Mouse (Mus musculus): Measurements from ENCODE around the gene Htra2. TPM values are rescaled to one million over a fixed set of nuclear protein-coding genes. Genes with fewer than 3 reads are reported as not detected.

The Htra2 gene
- polyA plus RNA-seq, 1 experiment: 36.8 TPM

DNA sequence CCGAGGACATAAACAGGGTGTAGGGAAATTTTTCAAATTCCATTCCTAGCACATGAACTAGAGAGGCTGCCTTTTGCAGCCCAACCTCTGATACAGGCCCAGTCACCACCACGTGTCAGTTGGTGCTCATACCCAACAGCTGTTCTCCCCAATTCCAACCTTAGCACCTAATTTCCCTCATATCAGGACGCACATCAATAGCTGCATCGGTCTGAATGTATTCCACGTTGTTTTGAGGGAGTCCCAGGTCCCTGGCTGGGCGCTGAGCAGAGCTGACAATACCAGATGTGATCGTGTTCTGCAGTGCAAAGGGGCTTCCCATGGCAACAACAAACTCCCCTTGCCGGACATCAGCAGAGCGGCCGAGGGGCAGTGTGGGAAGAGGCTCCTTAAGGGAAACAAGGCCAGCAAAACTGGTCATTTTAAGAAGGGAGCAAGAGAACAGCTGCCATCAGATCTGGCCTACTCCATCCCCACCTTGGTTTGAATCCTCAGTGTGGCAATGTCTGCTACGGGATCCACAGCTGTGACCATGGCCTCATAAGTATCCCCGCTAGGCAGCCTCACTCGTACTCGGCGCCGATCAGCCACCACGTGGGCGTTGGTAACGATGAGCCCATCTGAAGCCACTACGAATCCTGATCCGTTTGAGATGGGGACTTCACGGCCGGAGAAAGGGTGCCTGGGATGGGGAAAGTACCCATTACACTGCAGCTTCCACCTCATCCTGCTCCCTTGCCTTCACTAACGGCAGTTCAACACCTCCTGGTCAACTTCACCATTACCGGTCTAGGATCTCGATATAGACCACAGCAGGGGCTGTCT, 1.7 kb downstream of the Htra2 start:
- H3K36me3 ChIP-seq (ENCODE audit: control insufficient read depth, insufficient read depth, low read length, poor library complexity, severe bottlenecking): peaks cover 5% of the 10 kb centered on the region; the same call in 1 of the 2 replicates
- H3K4me1 ChIP-seq (ENCODE audit: control insufficient read depth, insufficient read depth, low read length): peaks cover 4% of the 10 kb centered on the region
- H3K27me3 ChIP-seq (ENCODE audit: control insufficient read depth, insufficient read depth, low read length, poor library complexity, severe bottlenecking): no peaks in the 10 kb centered on the region
- H3K9ac ChIP-seq (ENCODE audit: low read depth, poor library complexity, severe bottlenecking): peak overlapping the region; percentile 69
- TF ChIP-seq POLR2A (IDR thresholded peaks at IDR 0.05; ENCODE audit: insufficient read depth, low read length) (no peak), EP300 (IDR thresholded peaks at IDR 0.05; ENCODE audit: insufficient read depth, low read depth, low read length) (no peak), CTCF (IDR thresholded peaks at IDR 0.05; ENCODE audit: low read depth, low read length) (no peak)
- H3K27ac ChIP-seq (ENCODE audit: insufficient read depth, low read length): no peak overlapping the region
- H3K9me3 ChIP-seq (replicated peaks; ENCODE audit: control insufficient read depth, insufficient read depth, low read length, poor library complexity, severe bottlenecking): no peaks in the 10 kb centered on the region
- peak overlapping the region; percentile 80 for H3K4me3 ChIP-seq (ENCODE audit: low read depth, low read length)

DNA sequence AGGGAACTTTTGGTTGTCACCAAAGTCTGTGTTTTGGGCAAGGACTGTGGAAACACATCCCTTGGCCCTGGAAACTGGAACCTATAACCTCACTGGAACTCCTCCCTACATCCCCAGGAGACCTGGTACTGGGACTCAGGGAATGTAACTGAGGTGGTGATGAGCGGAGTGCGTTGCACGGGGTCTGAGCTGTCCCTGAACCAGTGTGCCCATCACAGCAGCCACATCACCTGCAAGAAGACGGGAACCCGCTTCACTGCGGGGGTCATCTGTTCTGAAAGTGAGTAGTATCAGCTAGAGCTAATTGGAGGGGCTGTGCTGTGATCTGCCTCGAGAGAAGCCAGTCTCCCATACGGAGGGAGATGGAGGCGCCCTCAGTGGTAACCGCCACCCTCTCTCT, 5.7 kb downstream of the Htra2 start:
- H3K27me3 ChIP-seq (ENCODE audit: control insufficient read depth, insufficient read depth, low read length, poor library complexity, severe bottlenecking): no peaks in the 10 kb centered on the region
- no peaks in the 10 kb centered on the region for H3K36me3 ChIP-seq (ENCODE audit: control insufficient read depth, insufficient read depth, low read length, poor library complexity, severe bottlenecking)
- H3K9ac ChIP-seq (ENCODE audit: low read depth, poor library complexity, severe bottlenecking): no peak overlapping the region
- H3K4me1 ChIP-seq (ENCODE audit: control insufficient read depth, insufficient read depth, low read length): no peaks in the 10 kb centered on the region
- H3K9me3 ChIP-seq (replicated peaks; ENCODE audit: control insufficient read depth, insufficient read depth, low read length, poor library complexity, severe bottlenecking): no peaks in the 10 kb centered on the region
- H3K4me3 ChIP-seq (ENCODE audit: low read depth, low read length): no peak overlapping the region
- no peak overlapping the region for H3K27ac ChIP-seq (ENCODE audit: insufficient read depth, low read length)
- TF ChIP-seq CTCF (IDR thresholded peaks at IDR 0.05; ENCODE audit: low read depth, low read length) (no peak), POLR2A (IDR thresholded peaks at IDR 0.05; ENCODE audit: insufficient read depth, low read length) (no peak), EP300 (IDR thresholded peaks at IDR 0.05; ENCODE audit: insufficient read depth, low read depth, low read length) (no peak)

DNA sequence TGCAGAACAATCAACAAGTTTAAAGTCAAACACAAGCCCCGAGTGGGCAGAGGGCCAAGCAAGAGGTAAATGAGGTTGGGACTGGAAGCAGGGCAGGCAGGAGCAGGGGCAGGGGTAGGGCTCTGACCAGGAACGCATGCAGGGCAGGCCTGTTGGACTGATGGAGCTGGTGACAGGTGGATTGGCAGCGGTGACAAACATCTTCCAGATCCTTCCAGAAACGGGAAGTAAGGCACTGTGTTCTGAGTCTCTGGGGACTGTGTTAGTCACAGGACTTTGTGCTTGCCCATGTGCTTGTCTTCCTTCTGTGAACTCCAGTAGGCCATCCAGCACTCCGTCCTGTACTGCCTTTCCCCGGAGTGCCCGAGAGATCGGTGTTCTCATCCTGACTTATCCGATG, 10.3 kb downstream of the Htra2 start:
- no peaks in the 10 kb centered on the region for H3K9me3 ChIP-seq (replicated peaks; ENCODE audit: control insufficient read depth, insufficient read depth, low read length, poor library complexity, severe bottlenecking)
- no peak overlapping the region for H3K4me3 ChIP-seq (ENCODE audit: low read depth, low read length)
- TF ChIP-seq POLR2A (IDR thresholded peaks at IDR 0.05; ENCODE audit: insufficient read depth, low read length): no peak
- TF ChIP-seq CTCF (IDR thresholded peaks at IDR 0.05; ENCODE audit: low read depth, low read length): no peak
- TF ChIP-seq EP300 (IDR thresholded peaks at IDR 0.05; ENCODE audit: insufficient read depth, low read depth, low read length): no peak
- no peaks in the 10 kb centered on the region for H3K36me3 ChIP-seq (ENCODE audit: control insufficient read depth, insufficient read depth, low read length, poor library complexity, severe bottlenecking)
- H3K27me3 ChIP-seq (ENCODE audit: control insufficient read depth, insufficient read depth, low read length, poor library complexity, severe bottlenecking): no peaks in the 10 kb centered on the region
- H3K9ac ChIP-seq (ENCODE audit: low read depth, poor library complexity, severe bottlenecking): no peak overlapping the region
- no peaks in the 10 kb centered on the region for H3K4me1 ChIP-seq (ENCODE audit: control insufficient read depth, insufficient read depth, low read length)
- H3K27ac ChIP-seq (ENCODE audit: insufficient read depth, low read length): no peak overlapping the region

GRCm38 (mm10) chr6:83043993-83044392, 11.1 kb downstream of the Htra2 start:
- Histone ChIP-seq H3K9ac (ENCODE audit: low read depth, poor library complexity, severe bottlenecking) (no peak overlapping the region), H3K4me1 (ENCODE audit: control insufficient read depth, insufficient read depth, low read length) (no peaks in the 10 kb centered on the region), H3K27ac (ENCODE audit: insufficient read depth, low read length) (no peak overlapping the region), H3K9me3 (replicated peaks; ENCODE audit: control insufficient read depth, insufficient read depth, low read length, poor library complexity, severe bottlenecking) (no peaks in the 10 kb centered on the region), H3K27me3 (ENCODE audit: control insufficient read depth, insufficient read depth, low read length, poor library complexity, severe bottlenecking) (no peaks in the 10 kb centered on the region), H3K4me3 (ENCODE audit: low read depth, low read length) (no peak overlapping the region), H3K36me3 (ENCODE audit: control insufficient read depth, insufficient read depth, low read length, poor library complexity, severe bottlenecking) (no peaks in the 10 kb centered on the region)
- TF ChIP-seq POLR2A (IDR thresholded peaks at IDR 0.05; ENCODE audit: insufficient read depth, low read length): no peak
- no peak for TF ChIP-seq CTCF (IDR thresholded peaks at IDR 0.05; ENCODE audit: low read depth, low read length)
- TF ChIP-seq EP300 (IDR thresholded peaks at IDR 0.05; ENCODE audit: insufficient read depth, low read depth, low read length): no peak

DNA sequence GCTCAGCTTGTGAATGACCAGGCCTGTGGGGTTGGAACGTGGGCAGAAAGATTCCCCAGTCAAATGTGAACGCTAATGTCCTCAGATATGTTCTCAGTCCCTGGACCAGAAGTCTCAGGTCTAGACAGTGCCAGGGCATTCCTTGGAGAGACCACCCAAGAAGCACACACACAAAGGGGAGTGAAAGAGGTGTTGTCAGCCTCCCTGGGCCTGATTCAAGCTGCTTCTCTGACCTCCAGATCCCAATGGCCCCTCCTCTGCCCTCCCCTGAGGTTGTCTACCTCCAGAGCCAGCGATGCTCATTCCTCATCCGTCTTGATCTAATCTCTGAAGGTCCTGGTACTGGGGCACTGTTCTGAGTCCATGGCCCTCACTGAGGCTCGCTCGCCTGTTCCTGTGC, 11.5 kb downstream of the Htra2 start:
- no peaks in the 10 kb centered on the region for H3K27me3 ChIP-seq (ENCODE audit: control insufficient read depth, insufficient read depth, low read length, poor library complexity, severe bottlenecking)
- H3K9me3 ChIP-seq (replicated peaks; ENCODE audit: control insufficient read depth, insufficient read depth, low read length, poor library complexity, severe bottlenecking): no peaks in the 10 kb centered on the region
- no peaks in the 10 kb centered on the region for H3K4me1 ChIP-seq (ENCODE audit: control insufficient read depth, insufficient read depth, low read length)
- no peaks in the 10 kb centered on the region for H3K36me3 ChIP-seq (ENCODE audit: control insufficient read depth, insufficient read depth, low read length, poor library complexity, severe bottlenecking)
- TF ChIP-seq POLR2A (IDR thresholded peaks at IDR 0.05; ENCODE audit: insufficient read depth, low read length) (no peak), CTCF (IDR thresholded peaks at IDR 0.05; ENCODE audit: low read depth, low read length) (no peak), EP300 (IDR thresholded peaks at IDR 0.05; ENCODE audit: insufficient read depth, low read depth, low read length) (no peak)
- H3K4me3 ChIP-seq (ENCODE audit: low read depth, low read length): no peak overlapping the region
- no peak overlapping the region for H3K9ac ChIP-seq (ENCODE audit: low read depth, poor library complexity, severe bottlenecking)
- H3K27ac ChIP-seq (ENCODE audit: insufficient read depth, low read length): no peak overlapping the region

- H3K27me3 ChIP-seq (ENCODE audit: control insufficient read depth, insufficient read depth, low read length, poor library complexity, severe bottlenecking): no peaks in the 10 kb centered on the region
- H3K9ac ChIP-seq (ENCODE audit: low read depth, poor library complexity, severe bottlenecking): no peak overlapping the region
- no peak for TF ChIP-seq CTCF (IDR thresholded peaks at IDR 0.05; ENCODE audit: low read depth, low read length)
- no peak for TF ChIP-seq EP300 (IDR thresholded peaks at IDR 0.05; ENCODE audit: insufficient read depth, low read depth, low read length)
- no peak for TF ChIP-seq POLR2A (IDR thresholded peaks at IDR 0.05; ENCODE audit: insufficient read depth, low read length)
- H3K4me1 ChIP-seq (ENCODE audit: control insufficient read depth, insufficient read depth, low read length): no peaks in the 10 kb centered on the region
- no peak overlapping the region for H3K27ac ChIP-seq (ENCODE audit: insufficient read depth, low read length)
- H3K4me3 ChIP-seq (ENCODE audit: low read depth, low read length): no peak overlapping the region
- no peaks in the 10 kb centered on the region for H3K9me3 ChIP-seq (replicated peaks; ENCODE audit: control insufficient read depth, insufficient read depth, low read length, poor library complexity, severe bottlenecking)
- H3K36me3 ChIP-seq (ENCODE audit: control insufficient read depth, insufficient read depth, low read length, poor library complexity, severe bottlenecking): no peaks in the 10 kb centered on the region
Measured at GRCm38 (mm10) chr6:83040601-83041000, 14.5 kb downstream of the Htra2 start.
